ENCODE assay signal across 8 mouse cellular contexts in the genomic region with DNA sequence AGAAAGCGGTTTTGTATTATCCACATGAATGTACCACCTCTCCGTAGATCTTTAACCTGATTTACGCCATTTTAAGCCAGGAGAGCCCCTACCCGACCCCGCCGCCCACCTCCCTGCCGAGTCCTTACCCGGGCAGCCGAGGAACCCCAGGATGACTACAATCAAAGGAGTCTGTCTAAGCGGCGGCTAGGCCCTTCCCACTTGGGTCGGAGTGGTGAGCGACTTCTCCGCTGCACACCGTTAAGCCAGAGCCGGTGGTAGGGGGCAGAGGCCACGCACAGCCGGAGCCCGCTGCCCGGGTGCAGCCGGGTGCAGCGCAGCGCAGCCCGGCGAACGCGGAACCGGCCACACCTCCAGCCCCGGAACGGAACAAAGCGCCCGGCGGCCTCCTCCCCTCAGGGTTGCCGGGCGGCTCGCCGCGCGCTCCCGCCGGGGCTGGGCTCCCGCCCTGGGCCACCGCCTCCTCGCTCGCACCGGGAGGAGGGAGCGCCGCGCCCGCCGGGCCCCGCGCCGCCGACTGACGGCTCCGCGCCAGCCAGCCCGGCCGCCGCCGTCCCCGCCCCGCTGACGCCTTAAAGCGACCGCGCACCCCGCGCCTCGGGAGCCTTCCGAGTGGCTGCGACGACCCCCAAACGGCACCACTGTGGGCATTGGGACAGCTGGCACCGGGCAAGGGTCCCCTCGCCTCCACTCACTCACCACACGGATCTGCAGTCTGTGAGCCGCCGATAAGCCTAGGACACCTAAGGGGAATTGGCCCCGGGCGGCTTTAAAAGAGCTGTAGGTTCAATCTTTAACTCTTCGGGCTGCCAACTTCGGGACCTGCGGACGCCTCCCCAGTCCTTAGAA. TPM values are rescaled to one million over a fixed set of nuclear protein-coding genes. Genes with fewer than 3 reads are reported as not detected.
DNase-seq lines count a peak whose midpoint lies in the region; ATAC-seq and TF ChIP-seq lines count a peak whose summit lies in the region.

No protein-coding gene starts in this region.

- TF ChIP-seq POLR2A in cortical plate, adult 2 months (IDR thresholded peaks at IDR 0.05; ENCODE audit: extremely low read depth, insufficient read depth, low read length) = no peak

- peak overlapping the region; percentile 94 for H3K4me3 ChIP-seq in cortical plate, adult 2 months (ENCODE audit: insufficient read depth, low read length)
- peak overlapping the region; percentile 72 for H3K4me3 ChIP-seq in intestine, embryonic 14.5 days (ENCODE audit: low read depth, low read length)
- peak overlapping the region; percentile 83 for H3K4me3 ChIP-seq in limb, embryonic 10.5 days

- peaks cover 12% of the 10 kb centered on the region for H3K4me1 ChIP-seq in cortical plate, adult 2 months (ENCODE audit: control insufficient read depth, insufficient read depth, low read length)
- H3K4me1 ChIP-seq in intestine, embryonic 14.5 days (replicated peaks; ENCODE audit: control insufficient read depth, insufficient read depth, low read length) = peaks cover 24% of the 10 kb centered on the region
- H3K4me1 ChIP-seq in limb, embryonic 10.5 days = peaks cover 34% of the 10 kb centered on the region

- WGBS in intestine, embryonic 14.5 days = under 1% methylated on average over 82 of the region's 86 CpGs
- 3% methylated on average over 86 of the region's 86 CpGs for WGBS in limb, embryonic 10.5 days

- no peaks in the 10 kb centered on the region for H3K9me3 ChIP-seq in intestine, embryonic 14.5 days (ENCODE audit: control insufficient read depth, low read length)
- H3K9me3 ChIP-seq in limb, embryonic 10.5 days (replicated peaks) = no peaks in the 10 kb centered on the region

- TF ChIP-seq CTCF in cortical plate, adult 2 months (IDR thresholded peaks at IDR 0.05; ENCODE audit: extremely low read depth, insufficient read depth, low read length) = no peak

- H3K27ac ChIP-seq in cortical plate, adult 2 months (ENCODE audit: insufficient read depth, low read length) = peak overlapping the region; percentile 88
- H3K27ac ChIP-seq in intestine, embryonic 14.5 days (ENCODE audit: low read depth) = peak overlapping the region; percentile 22; the same call in 1 of the 2 replicates
- peak overlapping the region; percentile 91 for H3K27ac ChIP-seq in limb, embryonic 10.5 days

- peak; percentile 70 for DNase-seq in adrenal gland, adult 8-10 months
- DNase-seq in gastrocnemius, postnatal 36 days = peak; percentile 78 to 80
- DNase-seq in intestine, embryonic 14.5 days (ENCODE audit: low spot score) = peak; percentile 87
- peak; percentile 80 for DNase-seq in limb, embryonic 10.5 days (ENCODE audit: low spot score)
- peak; percentile 50 for DNase-seq in mesoderm, embryonic 11.5 days (ENCODE audit: low read depth, low spot score)
- peak; percentile 76 for DNase-seq in right cerebral cortex, postnatal 4 days
- DNase-seq in B cell, adult 2 months = no peak

- intact Hi-C loops in gastrocnemius, postnatal 36 days (cut with DNase I) = loop anchor here (5.0 kb wide), 1 partner anchor 34 kb away; no protein-coding TSS in a partner anchor

- H3K27me3 ChIP-seq in intestine, embryonic 14.5 days (replicated peaks; ENCODE audit: control insufficient read depth, insufficient read depth, low read length) = peaks cover 15% of the 10 kb centered on the region
- peaks cover 37% of the 10 kb centered on the region for H3K27me3 ChIP-seq in limb, embryonic 10.5 days (ENCODE audit: low read depth, poor library complexity, severe bottlenecking)

- H3K4me2 ChIP-seq in intestine, embryonic 14.5 days (ENCODE audit: low read length) = peak overlapping the region; percentile 75

- peak; percentile 73 for ATAC-seq in intestine, embryonic 14.5 days (replicated peaks; ENCODE audit: low FRiP score, low TSS enrichment, low read depth)

- peak overlapping the region; percentile 69 for H3K9ac ChIP-seq in intestine, embryonic 14.5 days (ENCODE audit: low read length)

- no peaks in the 10 kb centered on the region for H3K36me3 ChIP-seq in intestine, embryonic 14.5 days (ENCODE audit: control insufficient read depth, insufficient read depth, low read length)
- no peaks in the 10 kb centered on the region for H3K36me3 ChIP-seq in limb, embryonic 10.5 days

RNA-seq across cellular contexts. Expression of a gene that starts 0.8 kb away (rescaled TPM):
- total RNA-seq in adrenal gland, adult 8-10 months (2022) = 100 to 1,000 TPM in 2 of 4 experiments, 10 to 100 TPM in 2; 57.5 to 105 (median 81.7) TPM
- polyA plus RNA-seq in cortical plate, adult 2 months (2012; rRNA removed) = 176 and 178 TPM in 2 replicates
- total RNA-seq in gastrocnemius, postnatal 36 days (2021) = 1 to 10 TPM; 4.0 to 5.1 TPM
- 11.8 and 13.2 TPM in 2 replicates for polyA plus RNA-seq in intestine, embryonic 14.5 days (2014; fragmentation: Nextera tagmentation; extraction: Ambion mirVana)
- polyA plus RNA-seq in limb, embryonic 10.5 days (2016; fragmentation: Nextera tagmentation; extraction: Ambion mirVana) = 8.8 and 11.9 TPM in 2 replicates

RNA-seq across cellular contexts. Expression of a gene that starts 14.9 kb away (rescaled TPM):
- not detected for total RNA-seq in adrenal gland, adult 8-10 months (2022)
- polyA plus RNA-seq in cortical plate, adult 2 months (2012; rRNA removed) = 0.08 and 0.56 TPM in 2 replicates
- total RNA-seq in gastrocnemius, postnatal 36 days (2021) = not detected
- not detected in 2 replicates for polyA plus RNA-seq in intestine, embryonic 14.5 days (2014; fragmentation: Nextera tagmentation; extraction: Ambion mirVana)
- polyA plus RNA-seq in limb, embryonic 10.5 days (2016; fragmentation: Nextera tagmentation; extraction: Ambion mirVana) = not detected in 2 replicates

Comparison
In these comparisons a context has a peak if more than half of its experiments do, and no peak if none do; other contexts are left out.
1. DNase-seq: peak in adrenal gland, adult 8-10 months (single experiment), gastrocnemius, postnatal 36 days (2 of 2), intestine, embryonic 14.5 days (single experiment), limb, embryonic 10.5 days (single experiment), mesoderm, embryonic 11.5 days (single experiment) and right cerebral cortex, postnatal 4 days (single experiment); none in B cell, adult 2 months (0 of 2).
2. H3K27ac ChIP-seq: peak in every context shown above with its lines; median percentile 91 in limb, embryonic 10.5 days; 88 in cortical plate, adult 2 months; 22 in intestine, embryonic 14.5 days.
3. RNA of a gene that starts 0.8 kb away (polyA plus RNA-seq): 176 to 178 TPM in cortical plate, adult 2 months; 11.8 to 13.2 TPM in intestine, embryonic 14.5 days and 8.8 to 11.9 TPM in limb, embryonic 10.5 days; every median in the first group is over 10 times any median in the second.
4. Peak in every context shown above with its lines, with median percentiles within 50 percentile points of each other: H3K4me3 ChIP-seq.